Mouse (Mus musculus) liver, adult 2 months (tissue): ENCODE measurements around the gene Morc2a.

ENCODE experiments used
- CTCF ChIP-seq: fragments of 200-500 bp; IDR thresholded peaks from 2 replicates; pipeline ENCODE4 v1.5.1; 2011; ENCODE audit warnings: low read depth, low read length, control low read depth
- POLR2A ChIP-seq: fragments of 200-500 bp; IDR thresholded peaks from 2 replicates; pipeline ENCODE4 v1.6.1; 2011; ENCODE audit warnings: low read length, control low read depth; ENCODE audit not compliant: insufficient read depth; ENCODE audit errors: extremely low read depth

GRCm38 (mm10) chr11:3685431-3685830 is 36.4 kb downstream of the Morc2a start:
- no peak for TF ChIP-seq POLR2A
- no peak for TF ChIP-seq CTCF
